Mouse (Mus musculus) thymus, postnatal 14 days (tissue): ENCODE measurements around the gene Dnmt3a.

Experiments used
- DNase-seq: peaks from one replicate; pipeline ENCODE4 v3.0.0; 2021

The Dnmt3a gene

DNA sequence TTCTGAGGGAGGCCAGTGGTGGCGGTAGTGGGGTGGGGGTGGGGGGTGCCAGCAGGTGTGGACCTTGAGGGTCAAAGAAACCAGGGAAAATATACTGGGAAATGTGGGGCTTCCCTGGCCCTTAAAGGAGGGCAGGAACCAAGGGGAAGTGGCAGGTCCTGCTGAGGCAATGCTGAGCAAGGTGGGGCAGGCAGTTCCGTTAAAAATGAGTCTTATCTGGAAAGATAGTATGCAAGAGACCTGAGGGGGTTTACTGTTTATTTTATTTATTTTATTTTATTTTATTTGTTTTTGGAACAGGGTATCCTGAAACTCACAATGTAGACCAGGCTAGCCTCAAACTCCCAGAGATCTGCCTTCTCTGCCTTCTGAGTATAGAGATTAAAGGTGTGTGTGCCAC lies 50.9 kb downstream of the Dnmt3a start:
- no peak for DNase-seq

DNA sequence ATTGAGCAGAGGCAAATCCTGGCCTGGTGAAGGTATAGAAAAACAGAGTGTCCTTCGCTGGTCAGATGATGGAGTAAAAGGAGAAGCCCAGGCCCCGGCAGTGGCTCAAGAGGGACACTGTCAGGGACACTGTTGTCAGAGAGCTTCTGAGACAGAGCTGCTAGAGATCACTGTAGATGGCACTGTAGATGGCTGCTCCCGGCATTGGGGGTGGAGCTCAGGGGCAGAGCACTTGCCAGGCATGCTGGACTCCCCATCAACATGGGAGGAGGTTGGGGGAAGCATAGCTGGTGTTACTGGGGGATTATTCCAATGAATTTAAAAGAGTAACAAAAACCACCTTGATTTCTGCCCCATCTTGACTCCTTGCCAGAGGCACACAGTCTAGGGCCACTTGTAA lies 51.4 kb downstream of the Dnmt3a start:
- no peak for DNase-seq

DNA sequence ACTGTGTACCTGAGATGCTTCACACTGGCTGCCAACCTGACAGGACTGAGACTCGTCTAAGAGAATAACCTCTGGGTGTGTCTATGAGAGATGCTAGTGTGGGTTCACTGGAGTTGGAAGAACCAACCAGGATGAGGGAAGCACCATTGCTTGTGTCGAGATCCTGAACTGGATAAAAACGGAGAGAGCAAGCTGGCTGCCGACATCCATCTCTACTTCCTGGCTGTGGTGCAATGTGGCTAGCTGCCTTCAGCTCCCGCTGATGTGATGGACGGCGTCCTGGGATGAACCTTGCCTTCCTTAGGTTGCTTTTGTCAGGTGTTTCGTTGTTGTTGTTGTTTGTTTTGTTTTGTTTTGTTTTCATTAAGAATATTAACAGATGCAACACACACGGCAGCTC lies 52.0 kb downstream of the Dnmt3a start:
- no peak for DNase-seq

DNA sequence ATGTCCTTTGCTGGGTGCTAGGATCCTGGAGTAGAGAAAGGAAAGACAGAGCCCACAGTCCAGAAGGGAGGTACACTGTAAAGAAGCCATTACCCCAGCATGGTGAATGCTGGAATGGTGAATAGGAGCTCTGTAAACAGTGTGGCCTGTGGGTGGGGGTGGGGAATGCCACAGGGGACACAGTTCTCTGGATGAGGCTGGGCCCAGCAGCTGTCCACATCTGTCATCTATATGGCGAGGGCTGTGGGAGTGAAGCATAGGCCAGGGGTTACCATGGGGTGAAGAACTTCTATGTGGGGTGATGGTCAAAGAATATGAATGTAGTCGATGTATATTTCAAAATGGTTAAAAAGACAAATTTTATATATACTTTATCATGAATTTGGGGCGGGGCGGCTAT lies 52.9 kb downstream of the Dnmt3a start:
- DNase-seq, result no peak

DNA sequence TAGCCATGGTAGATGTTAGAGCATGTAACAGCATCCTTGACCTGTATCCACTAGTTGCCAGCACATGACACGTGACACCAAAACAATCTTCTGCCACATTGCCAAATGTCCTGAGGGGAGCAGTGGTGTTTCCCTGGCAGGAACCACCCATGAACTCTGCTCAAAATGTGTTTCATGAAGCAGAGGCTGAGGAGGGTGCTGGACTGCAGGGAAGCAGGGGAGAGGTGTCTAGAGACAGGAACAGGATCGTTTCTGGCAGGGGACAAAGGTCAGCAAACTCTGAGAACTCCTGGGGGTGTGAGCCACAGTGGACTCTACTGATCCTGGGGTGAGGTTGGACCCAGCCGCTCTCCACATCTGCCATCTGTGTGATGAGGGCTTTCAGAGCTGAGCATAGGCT lies 53.7 kb downstream of the Dnmt3a start:
- DNase-seq, result no peak

DNA sequence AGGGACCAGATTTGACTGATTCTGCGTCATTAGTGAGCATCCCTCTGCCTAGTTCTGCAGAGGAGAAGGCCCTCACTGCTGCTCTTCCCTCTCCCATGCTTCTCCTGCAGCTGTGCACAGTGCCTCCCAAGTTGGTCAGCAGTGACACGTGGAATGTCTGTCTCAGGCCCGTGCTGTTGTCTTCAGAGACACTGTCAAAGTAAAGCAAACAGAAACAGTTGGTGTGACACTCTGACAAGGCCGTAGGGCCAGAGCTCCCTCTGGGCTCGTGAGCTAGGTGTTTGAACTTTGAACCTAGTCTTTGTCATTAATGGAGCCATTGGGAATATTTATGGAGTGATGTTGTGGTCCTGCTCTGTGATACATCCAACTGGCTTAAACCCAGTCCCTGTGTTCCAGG lies 54.2 kb downstream of the Dnmt3a start:
- no peak for DNase-seq

DNA sequence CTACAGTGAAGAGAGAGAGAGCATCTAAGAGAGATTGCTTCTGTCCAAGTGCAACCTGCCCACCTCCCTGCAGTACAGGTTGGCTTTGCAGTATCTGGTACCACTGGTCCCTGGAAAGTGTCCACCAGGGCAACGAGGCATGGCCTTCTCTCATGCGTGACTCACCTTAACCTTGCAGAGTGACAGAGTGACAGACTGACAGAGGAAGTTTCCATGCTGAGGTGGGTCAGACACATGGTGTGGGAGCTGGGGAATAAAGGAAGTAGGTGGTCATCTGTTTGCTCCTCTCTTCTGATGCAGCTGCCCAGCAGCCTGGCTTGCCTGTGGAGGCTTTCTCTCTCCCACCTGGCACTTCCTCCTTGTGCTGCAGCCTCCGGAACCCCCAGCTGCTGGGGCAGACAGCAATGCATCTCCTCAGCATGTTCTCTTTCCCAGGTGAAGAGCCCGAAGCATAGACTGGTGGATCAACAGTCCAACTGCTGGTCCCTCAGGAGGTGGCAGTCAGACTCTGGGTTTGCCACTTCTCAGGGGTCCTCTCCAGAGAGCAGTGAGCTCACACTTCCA lies 55.9 kb downstream of the Dnmt3a start:
- DNase-seq, result peak; percentile 54

DNA sequence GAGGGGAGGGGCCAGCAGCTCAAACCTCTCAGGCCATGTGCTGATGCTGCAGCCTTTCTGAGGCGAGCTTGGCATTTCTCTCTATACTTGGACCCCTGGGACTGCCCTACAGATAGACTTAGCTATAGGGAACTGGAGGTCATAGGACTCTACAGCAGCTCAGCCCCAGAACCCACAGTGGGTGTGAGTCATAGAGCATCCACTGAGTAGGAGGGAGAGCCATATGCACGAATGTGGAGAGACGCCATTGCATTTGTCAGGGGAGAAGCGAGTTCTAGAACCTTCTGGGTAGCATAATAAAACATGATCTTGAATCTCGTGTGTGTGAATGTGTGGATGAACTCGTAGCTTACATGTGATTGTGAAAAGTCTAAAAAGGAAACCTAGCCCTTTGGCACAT lies 56.4 kb downstream of the Dnmt3a start:
- DNase-seq, result no peak

DNA sequence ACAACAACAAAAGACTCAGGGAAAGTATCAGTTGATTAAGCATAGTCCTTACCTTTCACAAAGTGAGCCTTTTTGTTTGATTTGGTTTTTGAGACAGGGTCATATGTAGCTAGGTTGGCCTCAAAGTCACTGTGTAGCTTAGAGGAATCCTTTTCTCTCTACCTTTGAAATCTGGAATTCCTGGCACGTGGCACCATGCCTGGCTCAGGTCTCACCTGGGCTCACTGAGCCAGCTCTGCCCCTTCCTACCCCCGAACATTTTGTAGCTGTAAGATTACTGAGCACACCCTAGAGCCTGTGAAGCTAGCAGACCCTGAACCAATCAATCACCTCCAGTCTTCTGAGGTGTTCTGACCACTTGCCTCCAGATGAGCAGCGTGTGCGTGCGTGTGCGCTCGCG lies 58.4 kb downstream of the Dnmt3a start:
- DNase-seq, result no peak

DNA sequence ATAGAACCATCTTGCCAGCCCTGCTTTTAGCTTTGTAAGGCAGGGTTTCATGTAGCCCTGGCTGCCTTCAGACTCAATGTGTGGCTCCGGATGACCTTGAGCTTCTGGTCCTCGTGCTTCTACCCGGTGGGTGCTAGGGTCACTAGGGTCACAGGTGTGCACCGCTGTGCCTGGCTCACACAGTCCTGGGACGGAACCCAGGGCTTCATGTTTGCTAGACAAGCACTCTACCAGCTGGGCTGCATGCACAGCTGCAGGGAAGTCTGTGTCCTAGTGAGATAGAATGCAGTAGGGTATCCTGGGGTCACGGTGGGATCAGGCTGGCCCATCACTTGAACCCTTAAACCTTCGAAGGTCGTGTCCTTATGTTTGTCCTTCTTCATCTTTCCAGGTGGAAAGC lies 59.8 kb downstream of the Dnmt3a start:
- DNase-seq, result no peak

DNA sequence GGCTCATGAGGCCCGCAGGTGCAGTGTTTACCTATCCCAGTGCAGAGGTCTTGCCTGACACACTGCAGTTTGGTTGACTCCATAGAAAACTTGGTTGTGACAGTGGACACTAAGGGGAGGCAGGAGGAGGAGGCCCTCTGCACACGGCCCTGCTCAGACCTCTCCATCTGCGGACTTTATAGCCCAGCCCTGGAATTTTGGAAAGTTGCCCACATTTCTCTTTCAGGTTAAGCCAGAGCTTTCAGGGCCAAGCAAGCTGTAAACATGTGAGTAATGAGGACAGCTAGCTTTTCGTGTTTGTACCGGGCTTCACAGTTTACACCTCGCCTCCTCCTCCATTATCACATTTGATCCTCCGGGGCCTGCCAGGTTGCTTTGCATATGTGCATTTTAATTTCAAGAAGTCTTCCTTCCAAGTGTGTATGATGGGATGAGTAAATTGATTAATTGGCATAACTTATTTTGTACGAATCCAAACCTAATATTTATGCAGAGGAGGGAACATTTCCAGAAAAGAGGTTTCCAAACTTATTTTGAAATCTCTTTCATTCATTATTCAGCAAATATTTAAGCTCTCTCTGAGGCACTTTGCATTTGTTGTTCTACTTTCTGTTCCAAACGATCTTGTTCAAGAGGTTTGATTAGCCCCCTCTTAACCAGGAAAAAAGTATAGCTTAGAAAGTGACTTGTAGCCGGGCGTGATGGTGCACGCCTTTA lies 61.0 kb downstream of the Dnmt3a start:
- DNase-seq, result no peak

DNA sequence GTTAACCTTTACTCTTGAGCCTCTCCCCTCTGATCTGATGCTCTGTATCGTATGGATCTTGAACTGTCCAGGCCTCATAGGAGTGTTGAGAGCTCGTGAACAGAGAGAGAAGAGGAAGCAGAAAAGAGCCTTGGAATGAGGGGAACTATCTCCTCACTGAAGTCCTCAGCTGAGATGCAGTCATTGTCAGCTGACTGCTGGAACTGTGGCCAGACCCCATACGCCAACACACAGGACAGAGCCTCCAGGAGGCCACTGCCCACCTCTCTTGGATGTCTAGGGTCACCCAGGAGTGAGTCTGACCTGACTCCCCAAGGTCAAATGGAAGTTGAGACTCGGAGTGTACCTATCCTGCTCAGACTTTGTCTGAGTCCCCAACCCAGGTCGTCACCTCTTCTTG lies 62.3 kb downstream of the Dnmt3a start:
- DNase-seq, result no peak

DNA sequence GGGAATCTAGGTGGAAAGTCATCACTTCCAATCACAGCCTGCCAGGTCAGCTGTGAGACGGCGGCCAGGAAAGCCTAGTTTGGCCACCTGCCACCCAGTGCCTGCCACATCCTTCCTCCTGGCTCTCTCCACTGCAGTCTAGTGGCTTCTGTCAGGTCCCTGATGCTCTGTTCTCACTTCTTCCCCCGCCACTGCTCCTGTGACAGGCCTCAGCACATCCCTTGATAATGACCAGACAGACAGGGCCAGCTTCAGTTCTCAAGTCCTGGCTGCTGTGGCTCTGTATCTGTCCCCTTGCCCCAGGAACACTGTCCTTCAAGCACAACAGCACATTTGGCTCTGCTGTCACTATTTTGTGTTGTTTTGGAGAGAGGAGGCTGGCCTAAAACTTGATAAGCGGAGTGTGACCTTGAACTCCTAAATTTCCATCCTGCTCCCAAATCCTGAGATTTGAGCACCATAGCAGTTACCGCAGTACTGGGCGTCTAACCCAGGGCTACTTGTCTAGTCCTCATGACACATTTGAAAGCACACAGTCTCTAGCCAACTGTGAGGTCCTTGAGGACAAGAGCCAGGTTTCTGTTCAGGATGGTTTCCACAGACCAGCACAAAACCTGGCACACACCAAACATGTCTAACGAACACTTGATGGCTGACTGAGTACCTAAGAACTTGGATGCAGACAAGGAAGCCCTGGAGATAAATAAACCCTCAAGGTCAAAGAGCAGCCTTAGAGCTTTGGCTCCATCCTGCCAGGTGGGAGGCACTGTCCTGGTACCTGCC lies 63.1 kb downstream of the Dnmt3a start:
- DNase-seq, result no peak

DNA sequence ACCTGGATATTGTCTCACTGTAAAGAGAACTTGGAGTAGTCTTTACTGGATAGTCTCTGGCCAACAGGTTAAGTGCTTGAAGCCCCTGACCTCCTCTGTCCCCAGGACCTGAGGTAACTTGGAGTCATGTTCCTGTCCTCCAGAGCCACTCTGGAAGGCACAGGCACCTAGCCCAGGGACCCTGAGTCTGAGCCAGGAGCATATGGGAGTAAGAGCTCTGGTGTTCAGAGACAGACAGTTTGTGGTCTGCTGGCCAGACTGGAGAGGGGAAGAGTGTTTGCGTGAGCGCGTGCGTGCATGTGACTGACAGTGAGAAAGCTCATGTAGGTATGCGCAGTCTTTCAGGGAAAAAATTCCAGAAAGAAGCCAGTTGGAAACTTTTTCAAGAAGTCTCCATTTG lies 64.2 kb downstream of the Dnmt3a start:
- DNase-seq, result no peak

DNA sequence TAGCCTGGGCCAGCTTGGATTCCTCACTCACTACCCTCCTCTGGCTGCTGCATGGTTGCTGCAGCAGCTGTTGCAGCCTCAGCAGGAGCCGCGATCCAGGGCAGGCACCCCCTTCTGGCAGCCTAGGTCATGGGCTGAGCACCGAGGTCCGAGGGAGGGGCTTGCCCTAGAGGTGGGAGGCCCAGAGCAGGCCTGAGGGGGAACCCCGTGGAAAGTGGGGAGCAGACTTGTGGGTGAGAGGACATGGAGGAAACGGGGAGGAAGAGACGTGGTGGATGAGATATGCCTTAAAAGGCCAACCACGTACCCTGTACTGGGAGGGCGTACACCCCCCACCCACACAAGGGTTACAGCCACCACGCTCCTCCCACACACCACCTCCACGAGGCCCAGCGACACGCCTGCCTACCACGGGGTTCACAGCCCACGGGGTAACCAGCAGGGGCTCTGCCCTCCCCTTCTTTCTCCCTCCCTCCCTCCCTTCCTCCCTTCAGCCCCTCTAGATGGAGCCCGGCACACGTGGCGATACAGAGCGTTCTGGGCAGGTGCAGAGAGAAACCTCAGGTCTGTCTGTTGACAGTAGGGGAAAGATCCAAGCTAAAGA lies 65.2 kb downstream of the Dnmt3a start:
- DNase-seq, result peak; percentile 90

DNA sequence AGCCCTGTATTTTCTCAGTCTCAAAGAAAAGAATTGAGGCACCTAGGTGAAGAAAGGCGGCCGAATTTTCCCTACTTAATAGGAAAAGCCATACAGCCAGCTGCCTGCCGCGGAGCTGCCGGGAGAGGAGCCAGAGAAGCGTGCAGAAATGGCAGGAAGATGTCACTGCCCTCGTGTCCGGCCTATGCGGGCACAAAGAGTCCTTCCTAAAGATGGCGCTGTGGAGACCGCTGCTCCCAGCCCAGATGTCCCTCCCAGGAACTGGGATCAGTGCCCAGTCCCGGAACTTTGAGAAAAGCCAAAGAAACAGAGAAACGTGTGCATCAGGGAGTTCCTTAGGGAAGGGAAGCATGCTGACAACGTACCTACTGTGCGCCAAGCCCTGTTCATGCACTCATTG lies 65.8 kb downstream of the Dnmt3a start:
- peak; percentile 54 for DNase-seq

DNA sequence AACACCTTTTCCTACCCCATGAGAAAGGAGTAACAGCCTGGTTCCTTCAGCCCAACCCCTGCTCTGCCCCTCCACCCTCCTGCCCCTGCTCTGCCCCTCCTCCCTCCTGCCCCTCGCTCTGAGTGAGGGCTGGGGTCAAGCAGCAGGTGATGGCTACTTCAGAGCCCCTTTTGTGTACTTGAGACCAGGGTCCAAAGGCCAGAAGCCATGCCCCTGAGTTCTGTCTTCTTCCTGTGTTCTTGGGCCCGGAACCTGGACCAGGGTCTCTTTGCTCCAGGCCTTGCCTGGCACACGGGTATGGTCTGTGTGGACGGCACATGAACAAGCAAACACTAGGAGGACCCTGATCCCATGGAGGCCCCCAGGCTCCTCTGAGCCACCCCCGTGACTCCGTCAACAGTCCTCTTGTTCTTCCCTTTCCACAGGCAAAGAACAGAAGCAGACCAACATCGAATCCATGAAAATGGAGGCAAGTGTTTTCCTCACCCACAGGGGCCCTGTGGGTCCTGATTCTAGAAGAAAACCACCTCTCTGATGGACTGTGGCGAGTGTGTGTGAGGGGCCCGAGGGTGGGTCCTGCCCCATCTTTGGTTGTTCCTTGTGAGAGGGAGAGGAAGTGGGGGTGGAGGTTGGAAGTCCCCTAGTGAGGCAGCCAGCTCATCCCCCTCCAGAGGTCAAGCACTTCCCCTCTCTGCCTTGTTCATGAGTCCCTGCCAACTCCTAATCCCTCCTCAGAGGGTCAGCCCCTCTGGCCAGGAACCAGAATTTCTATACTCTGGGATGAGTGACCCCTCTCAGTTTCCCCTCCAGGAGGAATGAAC lies 66.8 kb downstream of the Dnmt3a start:
- peak; percentile 32 for DNase-seq

DNA sequence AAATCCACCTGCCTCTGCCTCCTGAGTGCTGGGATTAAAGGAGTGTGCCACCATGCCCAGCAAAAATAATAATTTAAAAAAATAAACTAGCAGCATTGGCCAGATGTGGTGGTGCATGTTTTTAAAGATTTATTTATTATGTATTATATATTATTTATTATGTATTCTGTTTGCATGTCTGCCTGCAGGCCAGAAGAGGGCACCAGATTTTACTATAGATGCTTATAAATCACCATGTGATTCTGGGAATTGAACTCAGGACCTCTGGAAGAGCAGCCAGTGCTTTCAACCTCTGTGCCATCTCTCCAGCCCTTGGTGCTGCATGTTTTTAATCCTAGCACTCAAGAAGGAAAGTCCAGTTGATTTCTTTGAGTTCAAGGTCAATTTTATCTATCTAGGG lies 69.7 kb downstream of the Dnmt3a start:
- no peak for DNase-seq

DNA sequence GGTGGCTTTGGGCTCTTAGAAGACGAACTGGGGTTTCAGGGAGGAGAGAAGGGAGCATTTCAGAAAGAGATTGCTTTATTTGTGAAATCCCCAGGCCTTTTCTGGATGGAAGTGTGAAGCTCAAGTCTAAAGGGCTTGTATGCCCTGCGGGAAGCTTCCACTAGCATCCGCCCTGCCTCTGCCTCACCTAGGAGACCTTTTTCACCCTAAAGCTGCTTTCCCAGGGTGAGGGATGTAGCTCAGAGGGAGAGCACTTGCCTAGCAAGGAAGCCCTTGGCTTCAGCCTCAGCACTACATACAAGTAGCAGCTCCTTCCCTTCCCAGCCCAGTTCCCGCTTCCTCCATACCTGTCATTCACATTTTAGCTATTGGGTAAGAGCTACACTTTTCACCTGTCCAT lies 71.6 kb downstream of the Dnmt3a start:
- DNase-seq, result no peak

DNA sequence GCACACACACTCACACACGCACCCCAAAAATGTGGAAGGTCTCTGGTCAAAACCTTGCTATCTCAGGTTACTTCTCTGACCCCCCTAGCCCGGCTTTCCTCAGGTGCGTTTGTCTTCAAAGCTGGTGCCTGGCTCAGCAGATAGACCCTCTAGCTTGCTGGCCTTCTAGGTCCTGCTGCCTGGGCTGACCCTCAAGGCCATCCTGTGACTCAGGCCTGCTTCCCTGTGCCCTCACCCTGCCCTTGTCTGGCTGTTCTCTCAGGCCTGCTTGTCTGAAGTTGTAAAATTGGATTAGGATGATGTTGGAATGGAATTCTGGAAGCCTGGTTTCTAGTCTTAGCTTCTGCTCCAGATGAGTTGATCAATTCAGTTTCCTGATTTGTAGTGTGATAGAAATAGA lies 75.7 kb downstream of the Dnmt3a start:
- DNase-seq, result no peak

DNA sequence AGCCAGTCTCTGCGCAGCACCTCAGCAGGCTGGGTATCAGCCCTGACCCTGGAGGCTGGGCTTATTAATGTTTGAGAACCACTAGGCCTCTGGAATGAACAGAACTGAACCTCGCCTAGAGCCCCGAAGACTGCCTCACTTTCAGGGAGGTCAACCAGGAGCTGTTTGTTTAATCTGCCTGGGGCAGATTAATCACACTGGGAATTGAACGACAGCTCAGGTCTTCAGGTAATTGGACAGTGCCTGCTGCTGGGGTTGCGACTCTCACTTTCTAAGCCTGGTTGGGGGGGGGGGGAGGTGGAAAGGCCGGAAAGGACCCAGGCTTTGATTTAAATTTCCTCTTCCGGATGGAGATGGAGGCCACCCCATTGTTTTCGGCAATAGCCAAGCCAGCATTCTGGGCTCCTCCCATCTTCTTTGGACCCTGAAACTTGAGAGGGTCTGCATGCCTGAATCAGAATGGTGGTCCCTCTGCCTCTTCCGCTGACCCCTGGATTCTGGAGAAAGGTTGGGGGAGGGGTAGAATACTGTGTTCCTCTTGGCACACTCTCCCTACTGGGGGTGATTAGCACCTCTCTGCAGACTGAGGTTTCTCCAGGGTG lies 79.2 kb downstream of the Dnmt3a start:
- no peak for DNase-seq

DNA sequence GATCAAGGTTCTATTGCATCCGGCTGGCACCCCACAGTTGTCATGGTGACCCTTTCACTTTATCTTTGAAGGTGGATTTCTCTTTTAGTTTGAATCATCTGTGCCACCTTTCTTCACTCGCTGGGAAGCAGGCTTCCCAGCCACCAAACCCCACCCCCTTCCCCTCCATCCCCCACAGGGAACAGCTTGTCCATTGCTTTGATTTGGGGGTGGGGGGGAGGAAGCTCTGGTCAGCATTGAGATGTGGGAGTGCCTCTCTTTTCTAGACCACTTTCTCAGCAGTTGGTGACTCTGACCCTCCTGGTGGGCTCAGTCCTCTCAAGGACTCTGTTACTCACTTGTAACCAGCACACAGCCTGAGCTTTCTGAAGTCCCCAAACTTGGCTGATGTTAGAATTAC lies 80.8 kb downstream of the Dnmt3a start:
- no peak for DNase-seq
